Mouse (Mus musculus): ENCODE measurements around the gene Smok3a. TPM values are rescaled to one million over a fixed set of nuclear protein-coding genes. Genes with fewer than 3 reads are reported as not detected.

Smok3a gene
- polyA plus RNA-seq (2017; shearing (Covaris generic)), result not detected

DNA sequence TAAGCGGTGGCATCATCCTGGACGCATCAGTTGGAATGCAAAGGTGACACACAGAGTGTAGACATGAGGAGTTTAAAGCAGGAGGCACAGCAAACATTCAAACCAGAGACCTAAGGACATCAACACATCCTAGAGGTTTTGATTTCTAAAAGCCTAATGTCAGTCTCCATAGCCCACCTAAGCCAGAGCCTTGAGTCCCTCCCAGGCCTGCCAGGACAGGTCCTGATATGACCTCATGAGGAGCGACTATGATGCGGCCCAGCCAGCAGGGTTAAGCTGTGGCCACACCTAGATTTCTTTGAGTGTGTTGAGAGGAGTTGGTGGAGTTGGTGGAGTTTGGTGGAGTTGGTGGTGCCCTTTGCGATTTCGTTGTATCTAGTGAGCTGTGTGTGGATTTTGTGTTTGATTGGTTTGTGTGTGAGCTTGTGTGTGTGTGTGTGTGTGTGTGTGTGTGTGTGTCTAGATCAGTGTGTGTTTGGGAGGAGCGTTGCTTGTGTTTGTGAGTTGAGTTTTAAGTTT lies at the start of gene Smok3a, which contains the start of gene Smok3b:
Smok3a (plus strand) TSS at position 301 of the 519 bp plus-strand sequence.
Smok3b (plus strand) TSS at position 469 of the 519 bp plus-strand sequence.

DNA sequence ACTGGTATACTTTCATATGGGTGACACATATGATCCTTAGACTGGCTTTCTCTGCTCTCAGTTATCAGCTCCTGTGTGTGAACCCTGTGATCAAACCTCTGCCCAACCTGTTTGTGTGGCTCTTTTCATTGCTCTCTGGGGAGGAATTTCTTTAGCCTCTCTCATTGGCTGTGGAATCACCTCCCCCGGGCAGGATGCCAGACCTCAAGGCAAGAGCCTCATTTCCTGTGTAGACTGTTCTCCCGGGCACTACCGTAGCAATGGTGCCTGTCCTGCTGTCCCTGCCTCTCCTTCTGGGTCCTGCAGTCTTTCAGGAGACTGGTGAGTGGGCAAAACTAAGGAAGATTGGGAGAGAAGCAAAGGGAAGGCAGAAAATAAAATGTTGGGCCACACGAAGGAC lies 39.8 kb upstream of the Smok3a start, which contains the start of gene Azgp1:
Azgp1 (plus strand) TSS at position 221 of the 400 bp plus-strand sequence.

GRCm38 (mm10) chr5:138052894-138053293 lies 31.8 kb downstream of the Smok3a start, which contains the start of gene Smok3c:
TSS of gene Smok3c (plus strand) at chr5:138053194.

Other genes with a start within 250 kb of the Smok3a start
- 39.6 TPM for gene Ppp1r35, start 242.4 kb upstream of the Smok3a start, polyA plus RNA-seq (2017; shearing (Covaris generic))
- 17.5 TPM for gene Mepce, start 233.6 kb upstream of the Smok3a start, polyA plus RNA-seq (2017; shearing (Covaris generic))
- 8.9 TPM for gene Zcwpw1, start 233.5 kb upstream of the Smok3a start, polyA plus RNA-seq (2017; shearing (Covaris generic))
- gene Pilra, start 185.0 kb upstream of the Smok3a start, polyA plus RNA-seq (2017; shearing (Covaris generic)), result 2.7 TPM
- gene Pilrb1, start 163.2 kb upstream of the Smok3a start, polyA plus RNA-seq (2017; shearing (Covaris generic)), result 3.6 TPM
- gene Pilrb2, start 149.4 kb upstream of the Smok3a start, polyA plus RNA-seq (2017; shearing (Covaris generic)), result 2.2 TPM
- not detected for gene Cyp3a13, start 99.6 kb upstream of the Smok3a start, polyA plus RNA-seq (2017; shearing (Covaris generic))
- not detected for gene Gjc3, start 58.2 kb upstream of the Smok3a start, polyA plus RNA-seq (2017; shearing (Covaris generic))
- gene Azgp1, start 39.7 kb upstream of the Smok3a start, polyA plus RNA-seq (2017; shearing (Covaris generic)), result not detected
- gene Smok3b, start 168 bp downstream of the Smok3a start, polyA plus RNA-seq (2017; shearing (Covaris generic)), result not detected
- not detected for gene Smok3c, start 31.9 kb downstream of the Smok3a start, polyA plus RNA-seq (2017; shearing (Covaris generic))
- gene Zkscan1, start 63.8 kb downstream of the Smok3a start, polyA plus RNA-seq (2017; shearing (Covaris generic)), result 24.9 TPM
- 29.4 TPM for gene Zscan21, start 95.6 kb downstream of the Smok3a start, polyA plus RNA-seq (2017; shearing (Covaris generic))
- gene Zfp113, start 134.5 kb downstream of the Smok3a start, polyA plus RNA-seq (2017; shearing (Covaris generic)), result 21.6 TPM
- gene Cops6, start 139.8 kb downstream of the Smok3a start, polyA plus RNA-seq (2017; shearing (Covaris generic)), result 229 TPM
- gene Ap4m1, start 150.7 kb downstream of the Smok3a start, polyA plus RNA-seq (2017; shearing (Covaris generic)), result 12.5 TPM
- gene Mcm7, start 151.2 kb downstream of the Smok3a start, polyA plus RNA-seq (2017; shearing (Covaris generic)), result 98.7 TPM
- 66.2 TPM for gene Taf6, start 166.2 kb downstream of the Smok3a start, polyA plus RNA-seq (2017; shearing (Covaris generic))
- 19.3 TPM for gene Cnpy4, start 166.2 kb downstream of the Smok3a start, polyA plus RNA-seq (2017; shearing (Covaris generic))
- gene Mblac1, start 173.1 kb downstream of the Smok3a start, polyA plus RNA-seq (2017; shearing (Covaris generic)), result 0.74 TPM
- gene Nxpe5, start 204.6 kb downstream of the Smok3a start, polyA plus RNA-seq (2017; shearing (Covaris generic)), result not detected
- gene Lamtor4, start 234.2 kb downstream of the Smok3a start, polyA plus RNA-seq (2017; shearing (Covaris generic)), result 117 TPM
- 13.3 TPM for gene BC037034, start 242.8 kb downstream of the Smok3a start, polyA plus RNA-seq (2017; shearing (Covaris generic))